Mouse (Mus musculus) megakaryocyte, embryonic 14.5 days (primary cell): Measurements from ENCODE around the gene Cnpy4.

Experiments
- FLI1 ChIP-seq: IDR thresholded peaks from 2 replicates; pipeline ENCODE4 v1.6.1; 2012; ENCODE audit warnings: low read length, inconsistent platforms, mixed read lengths
- GATA1 ChIP-seq: IDR thresholded peaks from 3 replicates; pipeline ENCODE4 v1.6.1; 2012; ENCODE audit warnings: mixed read lengths, low read length, inconsistent platforms, borderline replicate concordance

DNA sequence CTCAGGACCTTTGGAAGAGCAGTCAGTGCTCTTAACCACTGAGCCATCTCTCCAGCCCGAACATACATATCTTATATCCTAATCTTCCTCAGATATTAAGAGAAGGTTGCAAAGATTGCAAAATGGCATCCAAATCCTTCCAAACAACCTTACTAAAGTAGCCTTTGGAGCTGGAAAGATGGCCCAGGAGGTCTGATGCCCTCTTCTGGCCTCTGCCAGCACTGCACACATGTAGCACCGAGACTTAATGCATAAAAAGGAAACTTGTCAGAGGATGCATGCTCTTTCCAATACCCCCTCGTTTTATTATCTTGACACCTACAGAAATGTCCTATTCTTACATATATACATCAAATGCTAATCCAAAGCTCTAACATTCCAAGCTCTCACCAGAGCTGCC is 40.7 kb downstream of the Cnpy4 start:
- no peak for TF ChIP-seq GATA1
- no peak for TF ChIP-seq FLI1
